In the genomic region with DNA sequence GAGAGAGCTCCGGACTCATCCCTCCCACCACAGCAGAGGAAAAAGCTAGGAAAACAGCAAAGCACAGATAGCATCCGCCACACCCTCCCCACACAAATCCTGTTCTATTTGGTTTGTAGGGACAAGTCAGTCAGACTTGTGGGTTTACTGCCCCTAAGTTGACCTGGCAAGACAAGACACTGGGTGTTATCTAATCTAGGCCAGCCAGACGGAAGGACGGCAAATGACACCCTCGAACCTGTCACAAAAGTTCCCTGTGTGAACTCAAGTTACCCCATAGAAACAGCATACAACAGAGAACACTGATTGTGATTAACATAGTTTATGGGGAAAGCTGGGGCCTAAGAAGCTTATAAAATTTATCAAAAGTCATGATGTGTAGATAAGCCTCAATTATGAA, we compare ENCODE assay signal across 14 mouse cellular contexts.
"Had no signal": no experiment of that assay in that cellular context is flagged by ENCODE, and none has a peak within 500 bp of the region (broad histone marks: within the 10 kb centered on the region; RNA-seq: fewer than 3 reads in every experiment).

No protein-coding gene starts in this region.

- H3K36me3 ChIP-seq: midbrain, embryonic 10.5 days; neural tube, embryonic 15.5 days had no signal

- H3K4me3 ChIP-seq: layer of hippocampus, adult 2 months; limb, embryonic 10.5 days; midbrain, embryonic 10.5 days; myocyte; neural tube, embryonic 15.5 days had no signal

- H3K27me3 ChIP-seq: neural tube, embryonic 15.5 days had no signal

- H3K9ac ChIP-seq: neural tube, embryonic 15.5 days had no signal

- H3K27ac ChIP-seq: kidney, postnatal 0 days; layer of hippocampus, adult 2 months; limb, embryonic 10.5 days; midbrain, embryonic 10.5 days; neural tube, embryonic 15.5 days had no signal

- H3K9me3 ChIP-seq: limb, embryonic 10.5 days had no signal

- DNase-seq: kidney, adult 11 months; kidney, adult 9 months; kidney, postnatal 4 days; lung, adult 18-20 months; midbrain, embryonic 14.5 days; spleen, adult 18-20 months; thymus, adult 18-20 months; thymus, postnatal 36 days had no signal

- H3K4me1 ChIP-seq: limb, embryonic 10.5 days; neural tube, embryonic 15.5 days had no signal

- H3K4me2 ChIP-seq: neural tube, embryonic 15.5 days had no signal
